Mouse (Mus musculus) layer of hippocampus, adult 11-12 months (tissue): ENCODE measurements around the gene Entr1.

Experiments used
- DNase-seq: peaks from one replicate; pipeline ENCODE4 v3.0.0; 2022; ENCODE audit warnings: low spot score

Entr1 gene

DNA sequence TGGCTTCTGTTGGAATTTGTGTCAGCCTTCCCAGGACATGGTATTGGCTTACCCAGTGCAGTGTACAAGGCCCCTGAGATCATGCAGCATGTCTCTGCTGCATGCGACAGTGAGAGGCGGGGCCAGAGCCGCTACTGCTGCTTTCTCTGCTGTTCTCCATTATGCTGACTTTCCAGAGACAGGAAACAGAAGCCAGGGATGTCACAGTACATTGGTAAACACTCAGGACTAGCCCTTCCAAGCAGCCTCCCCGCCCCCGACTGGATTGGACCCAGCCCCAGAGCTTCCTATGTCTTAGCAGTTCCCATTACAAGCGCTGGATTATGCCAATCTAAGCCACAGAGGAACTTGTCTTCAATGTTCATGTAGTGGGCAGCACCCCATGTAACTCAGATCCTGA is 40.9 kb downstream of the Entr1 start:
- no peak for DNase-seq

DNA sequence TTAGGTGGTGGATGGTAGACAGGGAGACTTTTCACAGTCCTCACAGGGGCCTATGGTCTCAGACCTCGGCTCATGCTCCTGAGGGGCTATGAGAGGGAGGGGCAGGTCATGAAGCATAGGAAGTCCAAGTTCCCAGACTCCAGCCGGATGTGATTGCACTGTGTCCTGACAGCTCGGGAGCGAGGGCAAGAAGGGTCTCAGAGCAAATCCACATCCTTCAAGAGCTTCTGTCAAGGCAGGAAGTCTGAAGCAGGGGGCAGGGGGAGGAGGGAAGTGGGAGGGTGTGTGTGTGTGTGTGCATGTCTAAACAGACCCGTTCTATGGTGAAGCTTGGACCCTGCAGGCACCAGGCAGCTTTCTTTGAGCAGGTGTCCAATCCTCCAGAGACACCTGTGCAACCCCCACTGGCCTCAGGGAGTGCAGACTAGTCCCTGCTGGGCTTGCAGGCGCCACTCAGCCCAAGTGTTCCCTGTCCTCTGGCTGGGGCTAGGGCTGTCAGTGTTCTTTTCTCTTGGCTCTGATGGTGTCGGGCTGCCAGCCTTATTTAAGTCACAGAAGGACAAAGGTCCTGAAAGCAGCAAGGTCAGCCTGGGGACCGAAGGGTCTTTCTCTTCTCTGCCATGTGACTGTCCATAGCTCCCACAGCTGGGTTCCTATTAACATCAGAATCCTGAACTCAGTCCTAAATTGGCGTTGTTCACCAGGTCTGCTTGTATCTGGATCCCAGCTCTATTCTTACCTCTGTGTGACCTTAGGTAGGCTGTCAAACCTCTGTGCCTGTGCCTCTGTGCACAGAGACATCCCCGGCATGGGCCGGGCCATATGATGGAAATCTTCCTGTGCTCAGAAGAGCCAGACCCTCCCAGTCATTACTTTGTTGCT is 46.3 kb downstream of the Entr1 start:
- no peak for DNase-seq

GRCm38 (mm10) chr2:26342044-26342443 is 47.1 kb downstream of the Entr1 start:
- peak; percentile 75 for DNase-seq

DNA sequence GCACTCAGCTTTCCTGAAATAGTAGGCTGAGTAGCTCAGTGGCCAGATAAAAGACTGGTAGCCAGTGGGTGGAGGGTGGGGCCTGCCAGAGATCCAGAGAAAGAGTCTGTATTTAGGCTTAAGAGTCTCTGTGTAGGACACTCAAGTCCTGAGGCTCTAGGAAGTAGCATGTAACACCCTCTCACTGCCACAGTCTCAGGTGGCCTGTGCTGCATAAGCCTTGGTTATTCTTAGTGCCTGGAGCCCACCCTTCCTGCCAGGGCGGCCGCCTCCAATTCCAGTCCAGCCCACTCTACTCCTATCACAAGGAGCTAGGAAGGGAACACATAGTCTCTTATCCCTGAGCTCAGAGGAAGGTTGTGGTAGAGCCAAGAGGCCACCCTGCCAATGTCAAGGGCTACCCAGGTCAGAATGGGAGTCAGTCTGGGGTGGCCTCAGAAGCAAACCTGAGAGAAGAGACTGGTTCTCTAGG is 47.6 kb downstream of the Entr1 start:
- no peak for DNase-seq

- no peak for DNase-seq
Measured at GRCm38 (mm10) chr2:26339204-26339551, 49.9 kb downstream of the Entr1 start.

- DNase-seq, result no peak
Measured at GRCm38 (mm10) chr2:26338302-26339203, 50.6 kb downstream of the Entr1 start.
